Mouse (Mus musculus) olfactory bulb, adult 2 months (tissue): Measurements from ENCODE around the gene Plppr3. TPM values are rescaled to one million over a fixed set of nuclear protein-coding genes. Genes with fewer than 3 reads are reported as not detected.

ENCODE experiments used
- H3K27ac ChIP-seq: fragments of 200-500 bp; 2 replicates; pipeline ENCODE4 v1.5.1; 2012; ENCODE audit warnings: low read depth, low read length; ENCODE audit not compliant: insufficient read depth
- H3K4me1 ChIP-seq: fragments of 200-500 bp; 2 replicates; pipeline ENCODE4 v1.6.1; 2012; ENCODE audit warnings: low read length; ENCODE audit not compliant: control insufficient read depth, insufficient read depth
- H3K4me3 ChIP-seq: fragments of 200-500 bp; 2 replicates; pipeline ENCODE4 v1.5.1; 2012; ENCODE audit warnings: mild to moderate bottlenecking, low read depth, low read length, moderate library complexity; ENCODE audit not compliant: insufficient read depth
- CTCF ChIP-seq: fragments of 200-500 bp; IDR thresholded peaks from 2 replicates; pipeline ENCODE4 v1.5.1; 2012; ENCODE audit warnings: low read depth, mild to moderate bottlenecking, low read length, moderate library complexity; ENCODE audit not compliant: insufficient read depth
- POLR2A ChIP-seq: fragments of 200-500 bp; IDR thresholded peaks from 2 replicates; pipeline ENCODE4 v1.6.1; 2012; ENCODE audit warnings: mild to moderate bottlenecking, low read depth, low read length, moderate library complexity; ENCODE audit not compliant: insufficient read depth
- WGBS: fragments of 180-500 bp; shearing (Covaris S2); methylation state at CpG from one replicate; pipeline ENCODE4 v1.1.7; 2018; 5-methylcytosine and 5-hydroxymethylcytosine counted together
- polyA plus RNA-seq: library from polyadenylated mRNA; stranded (reverse); fragments of >200 nt; gene quantifications from 2 replicates; pipeline ENCODE4 v1.2.4, GENCODE M21; 2012; ENCODE audit warnings: low replicate concordance; ENCODE audit not compliant: missing spikeins, insufficient read depth, insufficient read length

The Plppr3 gene
- polyA plus RNA-seq, result not detected in 2 replicates

DNA sequence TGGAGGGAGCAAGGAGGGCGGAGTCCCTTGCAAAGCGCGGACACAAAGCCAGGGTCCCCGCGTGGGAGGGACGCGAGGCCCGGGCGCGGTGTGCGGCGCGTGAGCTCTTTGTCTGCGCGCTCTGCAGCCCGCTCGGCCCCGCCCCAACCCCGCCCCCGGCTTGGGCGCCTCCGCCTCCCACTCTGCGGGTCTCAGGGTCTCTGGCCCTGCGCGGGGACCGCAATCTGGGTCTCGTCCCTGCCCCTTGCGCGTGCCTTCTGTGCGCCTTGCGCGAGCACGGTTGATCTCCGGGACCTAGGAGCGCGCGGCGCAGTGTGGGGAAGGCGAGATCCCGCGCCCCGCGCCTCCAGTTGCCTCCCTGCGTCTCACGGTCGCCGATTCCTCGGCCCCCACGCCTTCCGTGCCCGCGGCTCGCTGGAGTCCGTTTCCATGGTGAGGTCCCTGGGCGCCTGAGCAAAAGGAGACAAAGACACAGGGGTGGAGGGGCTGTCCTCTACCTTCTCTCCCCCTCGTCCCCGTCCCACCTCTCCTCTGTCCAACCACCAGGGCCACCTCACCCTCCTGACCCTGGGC is at the start of gene Plppr3, which contains the start of gene Prtn3:
Gene Plppr3, minus strand, starts transcription at position 345 of the 573 bp plus-strand sequence.
Gene Prtn3, plus strand, starts transcription at position 187 of the 573 bp plus-strand sequence.
- Histone ChIP-seq H3K4me1 (peaks cover 24% of the 10 kb centered on the region), H3K27ac (peak within 1 kb of the TSS; percentile 84), H3K4me3 (peak within 1 kb of the TSS; percentile 81)
- under 1% methylated on average over 57 of the region's 57 CpGs for WGBS
- TF ChIP-seq POLR2A (peak; percentile 76; the same call in 1 of the 2 replicates), CTCF (no peak)

DNA sequence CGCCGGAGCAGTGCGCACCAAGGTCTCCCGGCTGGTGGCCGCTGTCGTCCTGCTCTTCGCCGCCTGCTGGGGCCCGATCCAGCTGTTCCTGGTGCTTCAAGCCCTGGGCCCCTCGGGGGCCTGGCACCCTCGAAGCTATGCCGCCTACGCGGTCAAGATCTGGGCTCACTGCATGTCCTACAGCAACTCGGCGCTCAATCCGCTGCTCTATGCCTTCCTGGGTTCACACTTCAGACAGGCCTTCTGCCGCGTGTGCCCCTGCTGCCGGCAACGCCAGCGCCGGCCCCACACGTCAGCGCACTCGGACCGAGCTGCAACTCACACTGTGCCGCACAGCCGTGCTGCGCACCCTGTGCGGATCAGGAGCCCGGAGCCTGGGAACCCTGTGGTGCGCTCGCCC is 47.1 kb upstream of the Plppr3 start:
- H3K4me1 ChIP-seq, result peaks cover 40% of the 10 kb centered on the region
- H3K4me3 ChIP-seq, result peak overlapping the region; percentile 41
- H3K27ac ChIP-seq, result no peak overlapping the region
- WGBS, result 12% methylated on average over 34 of the region's 34 CpGs
- TF ChIP-seq CTCF, result no peak
- TF ChIP-seq POLR2A, result no peak

- Histone ChIP-seq H3K27ac (no peak within 1 kb of the TSS), H3K4me3 (peak within 1 kb of the TSS; percentile 41), H3K4me1 (peaks cover 37% of the 10 kb centered on the region)
- no peak for TF ChIP-seq CTCF
- no peak for TF ChIP-seq POLR2A
- WGBS, result 11% methylated on average over 41 of the region's 41 CpGs
Observed at GRCm38 (mm10) chr10:79920958-79921535, 46.6 kb upstream of the Plppr3 start, which contains the start of gene R3hdm4. Gene R3hdm4 (minus strand): TSS chr10:79921208.

GRCm38 (mm10) chr10:79920056-79920890 is 45.8 kb upstream of the Plppr3 start:
- 29% methylated on average over 26 of the region's 26 CpGs for WGBS
- Histone ChIP-seq H3K4me1 (peaks cover 40% of the 10 kb centered on the region), H3K27ac (no peak overlapping the region), H3K4me3 (no peak overlapping the region)
- TF ChIP-seq CTCF (no peak), POLR2A (no peak)

DNA sequence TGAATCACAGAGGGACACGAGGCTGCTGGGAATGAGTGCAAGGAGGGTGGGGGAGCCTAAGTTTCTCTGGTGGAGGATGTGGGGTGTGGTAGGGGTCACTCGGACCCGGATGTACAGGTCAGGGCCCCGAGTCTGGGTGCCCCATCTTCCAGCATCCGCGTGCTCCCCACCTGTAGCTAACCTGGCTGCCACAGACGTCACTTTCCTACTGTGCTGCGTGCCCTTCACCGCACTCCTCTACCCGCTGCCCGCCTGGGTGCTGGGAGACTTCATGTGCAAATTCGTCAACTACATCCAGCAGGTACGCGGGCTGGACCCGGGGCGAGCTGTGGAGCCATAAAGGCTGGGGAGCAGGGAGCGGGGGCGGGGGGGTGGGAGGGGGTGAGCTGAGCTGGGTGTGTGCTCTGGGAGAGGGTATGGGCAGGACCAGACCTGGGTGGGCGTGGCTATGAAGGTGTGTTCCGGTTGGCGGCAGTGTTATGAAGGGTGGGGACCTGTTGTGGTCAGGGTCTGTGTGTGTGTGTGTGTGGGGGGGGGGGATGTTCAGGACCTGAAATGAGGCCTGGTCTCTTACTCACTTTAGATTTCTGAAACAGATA is 44.9 kb upstream of the Plppr3 start:
- H3K4me1 ChIP-seq, result peaks cover 47% of the 10 kb centered on the region
- no peak for TF ChIP-seq POLR2A
- no peak for TF ChIP-seq CTCF
- WGBS, result 24% methylated on average over 21 of the region's 21 CpGs
- no peak overlapping the region for H3K27ac ChIP-seq
- H3K4me3 ChIP-seq, result no peak overlapping the region

GRCm38 (mm10) chr10:79918231-79919078 is 44.0 kb upstream of the Plppr3 start:
- 23% methylated on average over 35 of the region's 35 CpGs for WGBS
- H3K4me1 ChIP-seq, result peaks cover 53% of the 10 kb centered on the region
- no peak overlapping the region for H3K27ac ChIP-seq
- peak overlapping the region; percentile 1 for H3K4me3 ChIP-seq
- TF ChIP-seq CTCF (no peak), POLR2A (no peak)

GRCm38 (mm10) chr10:79917532-79918100 is 43.2 kb upstream of the Plppr3 start:
- TF ChIP-seq POLR2A (no peak), CTCF (no peak)
- 61% methylated on average over 5 of the region's 5 CpGs for WGBS
- peaks cover 54% of the 10 kb centered on the region for H3K4me1 ChIP-seq
- H3K4me3 ChIP-seq, result no peak overlapping the region
- H3K27ac ChIP-seq, result no peak overlapping the region

DNA sequence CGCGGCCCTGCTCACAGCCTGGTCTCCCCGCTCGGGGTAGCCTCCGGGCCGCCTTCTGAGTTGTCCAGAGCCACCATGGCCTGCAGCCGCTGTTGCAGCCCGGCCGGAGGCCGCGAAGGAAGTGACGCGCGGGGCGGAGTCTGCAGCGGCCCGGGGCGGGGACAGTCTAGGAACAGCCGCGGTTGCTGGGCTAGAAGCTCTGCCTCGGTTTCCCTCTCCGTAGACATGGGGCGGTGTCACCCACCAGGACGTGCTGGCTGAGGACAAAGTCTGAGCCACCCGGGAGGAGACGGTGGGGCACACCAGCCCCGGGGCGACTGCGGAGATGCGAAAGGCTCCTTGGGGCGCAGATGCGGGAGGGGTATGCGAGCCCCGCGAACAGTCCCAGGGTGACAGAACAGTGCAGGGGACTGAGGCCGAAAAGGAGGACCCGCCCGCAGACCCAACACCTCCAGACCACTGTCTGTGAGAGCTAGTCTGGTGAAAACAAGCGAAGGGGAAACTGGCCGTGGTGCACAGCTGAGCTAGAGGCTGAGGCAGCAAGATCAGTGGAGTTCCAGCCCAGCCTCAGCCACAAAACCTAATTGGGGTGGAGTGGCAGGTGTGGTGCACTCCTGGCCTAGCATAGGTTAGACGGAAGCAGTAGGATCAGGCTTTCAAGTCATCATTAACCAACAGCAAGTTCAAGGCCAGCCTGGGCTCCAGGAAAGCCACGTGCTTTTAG is 42.5 kb upstream of the Plppr3 start, which contains the start of gene Kiss1r:
Gene Kiss1r, plus strand, starts transcription at position 164 of the 724 bp plus-strand sequence.
- peak within 1 kb of the TSS; percentile 83 for H3K27ac ChIP-seq
- H3K4me3 ChIP-seq, result peak within 1 kb of the TSS; percentile 86
- WGBS, result 2% methylated on average over 42 of the region's 42 CpGs
- TF ChIP-seq POLR2A (peak; percentile 94), CTCF (no peak)
- peaks cover 60% of the 10 kb centered on the region for H3K4me1 ChIP-seq
